Mouse (Mus musculus): Measurements from ENCODE around the gene Epha7.

Gene Epha7

GRCm38 (mm10) chr4:28901496-28901895 lies 88.6 kb downstream of the Epha7 start:
- DNase-seq, result peak; percentile 46

- DNase-seq, result no peak
Measured at GRCm38 (mm10) chr4:28902004-28902704, 89.2 kb downstream of the Epha7 start.

- DNase-seq, result no peak
Measured at GRCm38 (mm10) chr4:28906985-28907384, 94.1 kb downstream of the Epha7 start.

- no peak for DNase-seq
Measured at GRCm38 (mm10) chr4:28910127-28910526, 97.2 kb downstream of the Epha7 start.

GRCm38 (mm10) chr4:28912028-28912427 lies 99.1 kb downstream of the Epha7 start:
- no peak for DNase-seq

GRCm38 (mm10) chr4:28913613-28914012 lies 100.7 kb downstream of the Epha7 start:
- no peak for DNase-seq

- no peak for DNase-seq
Measured at GRCm38 (mm10) chr4:28920645-28921044, 107.7 kb downstream of the Epha7 start.

GRCm38 (mm10) chr4:28926072-28926471 lies 113.1 kb downstream of the Epha7 start:
- no peak for DNase-seq

- DNase-seq, result no peak
Measured at GRCm38 (mm10) chr4:28933431-28933830, 120.5 kb downstream of the Epha7 start.

GRCm38 (mm10) chr4:28934802-28935201 lies 121.9 kb downstream of the Epha7 start:
- DNase-seq, result no peak

- DNase-seq, result peak; percentile 15
Measured at GRCm38 (mm10) chr4:28935567-28935966, 122.6 kb downstream of the Epha7 start.

- no peak for DNase-seq
Measured at GRCm38 (mm10) chr4:28940710-28941109, 127.8 kb downstream of the Epha7 start.

GRCm38 (mm10) chr4:28944237-28944636 lies 131.3 kb downstream of the Epha7 start:
- DNase-seq, result no peak

- no peak for DNase-seq
Measured at GRCm38 (mm10) chr4:28960889-28961560, 148.1 kb downstream of the Epha7 start.

GRCm38 (mm10) chr4:28967584-28968315 lies 154.8 kb downstream of the Epha7 start:
- no peak for DNase-seq

GRCm38 (mm10) chr4:28998462-28999286 lies 185.7 kb downstream of the Epha7 start:
- DNase-seq, result no peak

GRCm38 (mm10) chr4:28999287-28999595 lies 186.3 kb downstream of the Epha7 start:
- DNase-seq, result no peak

- DNase-seq, result no peak
Measured at GRCm38 (mm10) chr4:29010333-29010732, 197.4 kb downstream of the Epha7 start.
